In genomic region chr2:152092927-152093326, GRCm38 (mm10) we compare ENCODE assay signal across 9 mouse cellular contexts. TPM values are rescaled to one million over a fixed set of nuclear protein-coding genes. Genes with fewer than 3 reads are reported as not detected.
DNase-seq lines count a peak whose midpoint lies in the region; ATAC-seq and TF ChIP-seq lines count a peak whose summit lies in the region.
"Had no signal": no experiment of that assay in that cellular context is flagged by ENCODE, and none has a peak within 500 bp of the region (broad histone marks: within the 10 kb centered on the region; RNA-seq: fewer than 3 reads in every experiment).

No protein-coding gene starts in this region.

- H3K4me2 ChIP-seq in liver, embryonic 13.5 days = peak overlapping the region; percentile 55
- peak overlapping the region; percentile 47; the same call in 1 of the 2 replicates for H3K4me2 ChIP-seq in stomach, postnatal 0 days (replicated peaks; ENCODE audit: low read depth)

- H3K4me3 ChIP-seq in liver, embryonic 13.5 days (replicated peaks) = peak overlapping the region; percentile 46
- H3K4me3 ChIP-seq in stomach, postnatal 0 days (ENCODE audit: low read depth, low read length) = 0 out of 2 replicates have a peak overlapping the region, but pooled peaks have one; percentile 29

- no peaks in the 10 kb centered on the region for H3K9me3 ChIP-seq in liver, embryonic 13.5 days (replicated peaks)
- no peaks in the 10 kb centered on the region for H3K9me3 ChIP-seq in stomach, postnatal 0 days (ENCODE audit: control insufficient read depth, low read length)

- TF ChIP-seq CTCF in stomach, postnatal 0 days (IDR thresholded peaks at IDR 0.05; ENCODE audit: low read depth) = peak; percentile 15; the same call in 1 of the 2 replicates

- 5% methylated on average over 44 of the region's 45 CpGs for WGBS in liver, embryonic 13.5 days (ENCODE audit: insufficient replicate concordance)
- 5% methylated on average over 42 of the region's 45 CpGs for whole genome bisulfite sequencing in stomach, postnatal 0 days

- H3K36me3 ChIP-seq in liver, embryonic 13.5 days = no peaks in the 10 kb centered on the region
- H3K36me3 ChIP-seq in stomach, postnatal 0 days (ENCODE audit: control insufficient read depth, insufficient read depth, low read length) = no peaks in the 10 kb centered on the region

- H3K9ac ChIP-seq in liver, embryonic 13.5 days = no peak overlapping the region
- H3K9ac ChIP-seq in stomach, postnatal 0 days (ENCODE audit: low read length) = no peak overlapping the region

- no peak for ATAC-seq in liver, embryonic 13.5 days (ENCODE audit: low read depth)
- no peak for ATAC-seq in stomach, postnatal 0 days (ENCODE audit: low FRiP score, low TSS enrichment)

- no peak overlapping the region for H3K27ac ChIP-seq in liver, embryonic 13.5 days
- no peak overlapping the region for H3K27ac ChIP-seq in stomach, postnatal 0 days (replicated peaks)

- peak; percentile 56 to 57 for DNase-seq in cerebellum, postnatal 10 days
- no peak for DNase-seq in cerebellum, postnatal 36 days
- peak; percentile 66 for DNase-seq in retina, postnatal 1 day
- DNase-seq in retina, embryonic 14.5 days (ENCODE audit: low spot score) = no peak
- DNase-seq in liver, embryonic 13.5 days = no peak
- no peak for DNase-seq in stomach, postnatal 0 days (ENCODE audit: low spot score)
- DNase-seq in thymus, adult 18-20 months = no peak
- no peak for DNase-seq in kidney, adult 9 months
- DNase-seq: gastrocnemius, postnatal 25 days had no signal

- peaks cover 93% of the 10 kb centered on the region for H3K27me3 ChIP-seq in liver, embryonic 13.5 days
- H3K27me3 ChIP-seq in stomach, postnatal 0 days (ENCODE audit: control insufficient read depth, insufficient read depth, low read length) = peaks cover 24% of the 10 kb centered on the region

- H3K4me1 ChIP-seq in liver, embryonic 13.5 days (replicated peaks) = peaks cover 12% of the 10 kb centered on the region
- H3K4me1 ChIP-seq in stomach, postnatal 0 days (replicated peaks; ENCODE audit: control insufficient read depth, insufficient read depth) = peaks cover 4% of the 10 kb centered on the region; the same call in 1 of the 2 replicates

- no peak for TF ChIP-seq EP300 in stomach, postnatal 0 days (optimal IDR thresholded peaks at IDR 0.05)

RNA-seq across cellular contexts. Expression of gene Scrt2, which starts 11.6 kb away (rescaled TPM):
- polyA plus RNA-seq in liver, embryonic 13.5 days (2015; fragmentation: Nextera tagmentation; extraction: Ambion mirVana) = not detected in 2 replicates
- not detected in 2 replicates for polyA plus RNA-seq in stomach, postnatal 0 days (2015; fragmentation: Nextera tagmentation; extraction: Ambion mirVana)

RNA-seq across cellular contexts. Expression of gene Srxn1, which starts 12.4 kb away (rescaled TPM):
- 17.2 and 17.9 TPM in 2 replicates for polyA plus RNA-seq in liver, embryonic 13.5 days (2015; fragmentation: Nextera tagmentation; extraction: Ambion mirVana)
- 28.4 and 31.4 TPM in 2 replicates for polyA plus RNA-seq in stomach, postnatal 0 days (2015; fragmentation: Nextera tagmentation; extraction: Ambion mirVana)

RNA-seq across cellular contexts. Expression of gene Tcf15, which starts 50.4 kb away (rescaled TPM):
- polyA plus RNA-seq in liver, embryonic 13.5 days (2015; fragmentation: Nextera tagmentation; extraction: Ambion mirVana) = 0.27 and 0.33 TPM in 2 replicates
- 2.5 and 3.1 TPM in 2 replicates for polyA plus RNA-seq in stomach, postnatal 0 days (2015; fragmentation: Nextera tagmentation; extraction: Ambion mirVana)

Comparison
In these comparisons a context has a peak if more than half of its experiments do, and no peak if none do; other contexts are left out.
1. DNase-seq: peak in cerebellum, postnatal 10 days (2 of 2) and retina, postnatal 1 day (single experiment); none in cerebellum, postnatal 36 days (0 of 2), retina, embryonic 14.5 days (single experiment), liver, embryonic 13.5 days (single experiment), stomach, postnatal 0 days (single experiment), thymus, adult 18-20 months (0 of 2) and kidney, adult 9 months (single experiment).